Mouse (Mus musculus): ENCODE data around the gene P2rx7. TPM values are rescaled to one million over a fixed set of nuclear protein-coding genes. Genes with fewer than 3 reads are reported as not detected.
A peak's percentile ranks its signal among the peaks of the same experiment; 100 is the strongest.

P2rx7 gene
- total and polyA plus RNA-seq, 2 experiments from 2014 or later, result 2.7 to 6.0 TPM

DNA sequence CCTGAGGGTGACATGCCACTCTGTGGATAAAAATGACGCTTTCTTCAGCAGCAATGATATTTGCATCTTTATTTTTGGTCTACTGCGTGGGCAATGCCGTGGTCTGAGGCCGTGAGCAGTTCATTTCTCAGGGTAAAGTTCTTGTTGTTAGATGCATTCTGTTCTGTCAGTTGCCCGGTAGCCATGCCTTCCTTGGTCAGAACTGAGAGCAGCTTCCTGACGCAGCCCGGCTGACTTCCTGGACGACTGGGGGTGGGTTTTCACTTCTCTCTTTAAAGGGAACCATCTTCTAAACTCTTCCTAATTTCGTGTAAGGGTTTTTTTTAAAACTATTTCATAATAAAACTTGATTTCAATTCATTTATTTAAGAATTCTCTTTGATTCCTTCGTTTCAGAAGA is 40.2 kb downstream of the P2rx7 start:
- Histone ChIP-seq H3K4me3 (ENCODE audit: low read depth, low read length) (no peak overlapping the region), H3K9me3 (ENCODE audit: low read length) (no peaks in the 10 kb centered on the region), H3K4me1 (ENCODE audit: insufficient read depth) (no peaks in the 10 kb centered on the region), H3K36me3 (ENCODE audit: insufficient read depth) (no peaks in the 10 kb centered on the region), H3K4me2 (ENCODE audit: low read depth) (no peak overlapping the region), H3K9ac (no peak overlapping the region), H3K27me3 (ENCODE audit: insufficient read depth, low read length) (no peaks in the 10 kb centered on the region), H3K27ac (ENCODE audit: low read depth, low read length) (no peak overlapping the region)
- no peak for DNase-seq
- TF ChIP-seq CTCF (IDR thresholded peaks at IDR 0.05; ENCODE audit: low read depth), result no peak
- 78% methylated on average over 10 of the region's 10 CpGs for WGBS
- ATAC-seq, result no peak

- Histone ChIP-seq H3K9ac (no peak overlapping the region), H3K4me2 (ENCODE audit: low read depth) (no peak overlapping the region), H3K4me3 (ENCODE audit: low read depth, low read length) (no peak overlapping the region), H3K27ac (ENCODE audit: low read depth, low read length) (no peak overlapping the region), H3K36me3 (ENCODE audit: insufficient read depth) (no peaks in the 10 kb centered on the region), H3K9me3 (ENCODE audit: low read length) (no peaks in the 10 kb centered on the region), H3K27me3 (ENCODE audit: insufficient read depth, low read length) (no peaks in the 10 kb centered on the region), H3K4me1 (ENCODE audit: insufficient read depth) (no peaks in the 10 kb centered on the region)
- 85% methylated on average over 4 of the region's 4 CpGs for WGBS
- no peak for DNase-seq
- ATAC-seq, result no peak
- TF ChIP-seq CTCF (IDR thresholded peaks at IDR 0.05; ENCODE audit: low read depth), result no peak
These were observed 43.7 kb downstream of the P2rx7 start for GRCm38 (mm10) chr5:122687391-122687790.

DNA sequence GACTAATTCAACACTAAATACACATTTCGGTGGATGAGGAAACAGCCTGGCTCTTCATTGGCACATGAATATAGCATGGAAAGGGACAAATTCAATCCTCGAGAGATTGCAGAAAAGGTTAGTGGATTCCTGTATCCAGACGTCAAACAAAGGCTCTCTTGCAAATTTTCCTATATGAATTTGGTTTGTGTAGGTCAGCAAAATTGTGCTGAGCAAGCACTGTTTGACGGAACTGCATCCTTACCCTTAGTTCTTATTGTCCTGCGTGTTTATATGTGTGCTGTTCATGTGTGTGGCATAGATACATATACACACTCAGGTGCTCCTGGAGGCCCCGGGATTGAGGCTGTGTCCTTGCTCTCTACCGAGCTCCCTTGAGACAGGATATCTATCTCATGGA is 45.4 kb downstream of the P2rx7 start:
- Histone ChIP-seq H3K4me3 (ENCODE audit: low read depth, low read length) (no peak overlapping the region), H3K36me3 (ENCODE audit: insufficient read depth) (no peaks in the 10 kb centered on the region), H3K4me2 (ENCODE audit: low read depth) (no peak overlapping the region), H3K4me1 (ENCODE audit: insufficient read depth) (no peaks in the 10 kb centered on the region), H3K9ac (no peak overlapping the region), H3K9me3 (ENCODE audit: low read length) (no peaks in the 10 kb centered on the region), H3K27me3 (ENCODE audit: insufficient read depth, low read length) (no peaks in the 10 kb centered on the region), H3K27ac (ENCODE audit: low read depth, low read length) (no peak overlapping the region)
- ATAC-seq, result no peak
- WGBS, result 93% methylated on average over 7 of the region's 7 CpGs
- no peak for TF ChIP-seq CTCF (IDR thresholded peaks at IDR 0.05; ENCODE audit: low read depth)
- DNase-seq, result no peak

GRCm38 (mm10) chr5:122690486-122690885 is 46.8 kb downstream of the P2rx7 start:
- H3K9ac ChIP-seq, result no peak overlapping the region
- no peak for DNase-seq
- no peak for ATAC-seq
- WGBS, result 55% methylated on average over 6 of the region's 6 CpGs
- no peaks in the 10 kb centered on the region for H3K9me3 ChIP-seq (ENCODE audit: low read length)
- no peaks in the 10 kb centered on the region for H3K36me3 ChIP-seq (ENCODE audit: insufficient read depth)
- H3K4me3 ChIP-seq (ENCODE audit: low read depth, low read length), result no peak overlapping the region
- no peaks in the 10 kb centered on the region for H3K4me1 ChIP-seq (ENCODE audit: insufficient read depth)
- no peak overlapping the region for H3K4me2 ChIP-seq (ENCODE audit: low read depth)
- no peaks in the 10 kb centered on the region for H3K27me3 ChIP-seq (ENCODE audit: insufficient read depth, low read length)
- H3K27ac ChIP-seq (ENCODE audit: low read depth, low read length), result no peak overlapping the region
- TF ChIP-seq CTCF (IDR thresholded peaks at IDR 0.05; ENCODE audit: low read depth), result no peak

DNA sequence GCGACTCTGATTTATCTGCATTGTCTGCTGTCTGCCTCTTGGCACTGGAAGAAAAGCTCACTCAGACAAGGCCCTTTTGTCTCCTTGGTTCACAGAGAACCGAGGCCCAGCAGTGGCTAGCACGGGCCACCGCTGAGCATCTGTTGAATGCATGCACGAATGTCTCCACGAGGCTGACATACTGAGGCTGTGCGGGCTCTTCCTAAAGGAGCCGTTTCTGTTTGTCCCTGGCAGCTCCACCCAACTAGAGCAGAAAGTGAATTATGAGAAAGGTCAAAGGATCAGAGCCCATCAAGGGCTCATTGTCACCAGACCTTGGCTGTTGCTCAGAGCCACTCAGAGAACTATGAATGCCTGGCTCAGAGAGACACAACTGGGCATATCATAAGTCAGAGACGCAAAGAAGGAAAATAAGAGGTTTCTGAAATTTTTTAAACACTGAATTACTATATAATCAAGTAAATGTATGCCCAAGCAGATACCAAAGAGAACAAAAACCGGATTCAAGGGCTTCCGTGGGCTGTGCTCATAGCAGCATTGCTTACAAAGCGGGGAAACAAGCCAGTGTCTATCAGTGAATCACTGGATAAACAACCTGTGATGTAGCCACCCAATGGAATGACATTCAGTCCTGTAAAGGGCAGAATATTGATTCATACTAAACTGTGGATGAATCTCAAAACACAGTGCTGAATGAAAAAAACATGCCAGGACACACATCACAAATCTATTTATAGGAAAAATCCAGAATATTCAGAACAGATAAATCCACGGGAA is 49.9 kb downstream of the P2rx7 start:
- no peaks in the 10 kb centered on the region for H3K27me3 ChIP-seq (ENCODE audit: insufficient read depth, low read length)
- no peaks in the 10 kb centered on the region for H3K4me1 ChIP-seq (ENCODE audit: insufficient read depth)
- peak; percentile 65 for ATAC-seq
- TF ChIP-seq CTCF (IDR thresholded peaks at IDR 0.05; ENCODE audit: low read depth), result no peak
- peak overlapping the region; percentile 57 for H3K27ac ChIP-seq (ENCODE audit: low read depth, low read length)
- H3K9ac ChIP-seq, result no peak overlapping the region
- H3K9me3 ChIP-seq (ENCODE audit: low read length), result no peaks in the 10 kb centered on the region
- no peaks in the 10 kb centered on the region for H3K36me3 ChIP-seq (ENCODE audit: insufficient read depth)
- H3K4me2 ChIP-seq (ENCODE audit: low read depth), result no peak overlapping the region
- peak; percentile 24 for DNase-seq
- H3K4me3 ChIP-seq (ENCODE audit: low read depth, low read length), result no peak overlapping the region
- WGBS, result 22% methylated on average over 13 of the region's 13 CpGs

- DNase-seq (peak; percentile 76), ATAC-seq (0 out of 2 replicates have a peak, but pooled peaks have one; percentile 34)
- H3K4me3 ChIP-seq (ENCODE audit: low read depth, low read length), result no peak overlapping the region
- no peak for TF ChIP-seq CTCF (IDR thresholded peaks at IDR 0.05; ENCODE audit: low read depth)
- no peak overlapping the region for H3K27ac ChIP-seq (ENCODE audit: low read depth, low read length)
- H3K27me3 ChIP-seq (ENCODE audit: insufficient read depth, low read length), result no peaks in the 10 kb centered on the region
- H3K4me2 ChIP-seq (ENCODE audit: low read depth), result no peak overlapping the region
- H3K36me3 ChIP-seq (ENCODE audit: insufficient read depth), result no peaks in the 10 kb centered on the region
- 37% methylated on average over 8 of the region's 8 CpGs for WGBS
- no peaks in the 10 kb centered on the region for H3K4me1 ChIP-seq (ENCODE audit: insufficient read depth)
- no peaks in the 10 kb centered on the region for H3K9me3 ChIP-seq (ENCODE audit: low read length)
- H3K9ac ChIP-seq, result no peak overlapping the region
These were observed 51.8 kb downstream of the P2rx7 start for GRCm38 (mm10) chr5:122695516-122695915.

- no peaks in the 10 kb centered on the region for H3K27me3 ChIP-seq (ENCODE audit: insufficient read depth, low read length)
- no peak overlapping the region for H3K4me2 ChIP-seq (ENCODE audit: low read depth)
- H3K27ac ChIP-seq (ENCODE audit: low read depth, low read length), result no peak overlapping the region
- no peaks in the 10 kb centered on the region for H3K9me3 ChIP-seq (ENCODE audit: low read length)
- DNase-seq (no peak), ATAC-seq (no peak)
- TF ChIP-seq CTCF (IDR thresholded peaks at IDR 0.05; ENCODE audit: low read depth), result no peak
- no peaks in the 10 kb centered on the region for H3K4me1 ChIP-seq (ENCODE audit: insufficient read depth)
- WGBS, result 84% methylated on average over 10 of the region's 10 CpGs
- no peaks in the 10 kb centered on the region for H3K36me3 ChIP-seq (ENCODE audit: insufficient read depth)
- H3K9ac ChIP-seq, result no peak overlapping the region
- H3K4me3 ChIP-seq (ENCODE audit: low read depth, low read length), result no peak overlapping the region
These were observed 54.5 kb downstream of the P2rx7 start for GRCm38 (mm10) chr5:122698041-122698700.

Data from forebrain, postnatal 0 days (tissue).